Mouse (Mus musculus) T-cell, adult 2 months (primary cell): Measurements from ENCODE around the gene Mrpl45.

Experiments
- DNase-seq: peaks from one replicate; pipeline ENCODE4 v3.0.0; 2022; ENCODE audit warnings: low spot score

Mrpl45 gene

DNA sequence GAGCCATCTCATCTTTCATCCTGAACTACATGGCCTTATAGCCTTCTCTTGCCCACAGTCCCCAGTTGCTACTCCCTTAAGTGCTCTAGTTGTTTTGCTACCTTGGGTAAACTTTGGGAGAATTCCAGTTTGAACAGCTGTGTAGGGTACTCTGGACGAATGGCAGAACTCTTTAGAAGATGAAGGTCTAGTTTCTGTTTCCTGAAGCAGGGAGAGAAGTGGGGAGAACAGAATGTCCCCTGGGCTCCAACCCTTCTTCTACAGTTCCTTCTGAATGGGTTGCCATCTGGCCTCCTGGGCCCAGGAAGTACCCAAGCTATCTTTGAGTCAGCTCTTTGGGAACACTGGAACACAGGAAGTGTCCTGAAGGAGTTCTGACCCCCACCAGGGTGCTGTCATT, 18.4 kb downstream of the Mrpl45 start:
- DNase-seq = no peak

DNA sequence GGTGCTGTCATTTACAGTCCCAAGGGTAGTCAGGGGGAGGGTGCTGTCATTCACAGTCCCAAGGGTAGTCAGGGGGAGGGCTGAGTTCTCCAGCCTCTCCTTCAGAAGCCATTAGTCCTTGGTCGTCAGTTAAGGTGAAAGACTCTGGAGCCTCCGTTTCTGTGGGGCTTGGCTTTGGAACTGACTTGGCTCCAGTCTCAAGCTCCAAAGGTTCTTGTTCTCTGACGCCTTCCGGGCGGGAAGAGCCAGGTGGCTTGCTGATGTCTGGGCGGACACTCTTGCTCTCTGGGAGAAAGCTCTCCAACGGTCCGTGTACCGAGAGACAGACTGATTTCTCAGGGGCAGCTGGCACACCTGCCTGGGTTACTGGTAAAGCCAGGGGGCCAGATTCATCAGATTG, 18.9 kb downstream of the Mrpl45 start:
- no peak for DNase-seq

DNA sequence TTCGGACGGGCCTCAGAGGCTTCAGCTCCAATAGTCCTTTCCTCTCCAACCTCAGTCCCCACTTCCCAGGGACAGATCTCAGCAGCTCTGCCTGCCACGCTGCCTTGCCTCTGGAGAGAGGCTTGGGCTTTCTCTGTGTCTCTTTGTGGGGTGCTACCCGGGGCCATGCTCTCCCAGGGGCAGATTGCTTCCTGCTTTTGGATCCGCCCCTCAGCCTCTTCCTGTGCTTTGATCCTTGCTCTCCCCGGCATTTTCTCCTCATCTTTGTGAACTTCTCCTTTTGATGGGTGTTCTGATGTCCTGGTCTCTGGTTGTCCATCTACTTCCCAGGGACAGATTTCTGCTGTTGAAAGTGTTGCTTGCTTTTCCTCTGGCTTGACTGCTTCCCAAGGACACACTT, 20.7 kb downstream of the Mrpl45 start:
- no peak for DNase-seq

- DNase-seq = no peak
These were observed 21.3 kb downstream of the Mrpl45 start for GRCm38 (mm10) chr11:97336751-97337345.

GRCm38 (mm10) chr11:97337363-97337762, 21.8 kb downstream of the Mrpl45 start:
- no peak for DNase-seq

DNA sequence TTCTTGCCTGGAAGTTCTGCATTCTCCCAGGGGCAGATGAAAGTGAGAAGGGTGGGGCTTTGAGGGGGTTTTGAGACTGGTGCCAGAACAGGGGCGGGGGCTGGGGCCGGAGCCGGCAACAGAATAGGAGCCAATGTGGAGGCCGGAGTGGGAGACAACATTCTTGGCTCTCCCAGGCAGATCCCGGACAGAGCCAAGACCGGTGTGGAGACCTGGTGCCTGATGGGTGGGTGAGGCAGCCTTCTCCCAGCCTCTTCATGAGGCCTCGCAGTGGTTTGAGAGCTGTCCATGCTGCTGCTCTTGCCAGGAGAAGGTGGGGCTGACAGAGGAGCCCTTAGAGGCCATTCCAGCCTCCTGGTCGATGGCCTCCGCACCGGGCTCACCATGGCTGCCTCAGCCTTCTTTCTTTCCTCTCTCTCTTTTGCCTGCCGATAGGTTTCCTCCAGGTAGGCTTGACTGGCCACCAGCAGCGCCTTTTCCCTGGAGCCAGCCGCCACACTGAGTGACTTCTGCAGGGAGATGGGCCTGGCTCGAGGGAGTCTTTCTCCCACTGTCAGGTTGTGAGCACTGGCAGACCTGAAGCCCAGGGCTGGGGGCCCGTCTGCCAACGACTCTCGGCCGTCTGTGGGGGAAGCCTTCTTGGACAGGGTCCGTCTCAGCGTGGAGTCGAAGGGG, 22.9 kb downstream of the Mrpl45 start:
- DNase-seq = no peak

GRCm38 (mm10) chr11:97338977-97339315, 23.4 kb downstream of the Mrpl45 start:
- DNase-seq = no peak

DNA sequence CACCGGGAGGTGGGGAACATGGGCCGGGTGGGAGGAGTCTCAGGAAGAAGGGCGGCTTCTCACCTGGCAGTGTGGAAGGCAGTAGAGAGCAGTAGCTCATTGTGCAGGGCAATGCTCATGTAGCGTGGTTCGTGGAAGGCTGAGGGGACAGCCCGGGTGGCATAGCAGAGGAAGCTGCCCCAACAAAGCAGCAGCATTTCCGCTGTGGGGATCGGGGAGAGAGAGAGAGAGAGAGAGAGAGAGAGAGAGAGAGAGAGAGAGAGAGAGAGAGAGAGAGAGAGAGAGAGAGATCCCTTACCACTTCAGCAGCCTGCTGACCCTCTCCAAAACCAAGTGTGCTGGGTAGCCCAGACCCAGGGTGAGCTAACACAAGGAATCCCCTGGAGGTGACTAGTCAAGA, 27.7 kb downstream of the Mrpl45 start:
- peak; percentile 9 for DNase-seq

GRCm38 (mm10) chr11:97343619-97344018, 28.1 kb downstream of the Mrpl45 start:
- peak; percentile 32 for DNase-seq

GRCm38 (mm10) chr11:97345446-97345845, 29.9 kb downstream of the Mrpl45 start:
- no peak for DNase-seq

- DNase-seq = no peak
These were observed 30.9 kb downstream of the Mrpl45 start for GRCm38 (mm10) chr11:97346383-97346782.

- no peak for DNase-seq
These were observed 31.8 kb downstream of the Mrpl45 start for GRCm38 (mm10) chr11:97347291-97347690.

DNA sequence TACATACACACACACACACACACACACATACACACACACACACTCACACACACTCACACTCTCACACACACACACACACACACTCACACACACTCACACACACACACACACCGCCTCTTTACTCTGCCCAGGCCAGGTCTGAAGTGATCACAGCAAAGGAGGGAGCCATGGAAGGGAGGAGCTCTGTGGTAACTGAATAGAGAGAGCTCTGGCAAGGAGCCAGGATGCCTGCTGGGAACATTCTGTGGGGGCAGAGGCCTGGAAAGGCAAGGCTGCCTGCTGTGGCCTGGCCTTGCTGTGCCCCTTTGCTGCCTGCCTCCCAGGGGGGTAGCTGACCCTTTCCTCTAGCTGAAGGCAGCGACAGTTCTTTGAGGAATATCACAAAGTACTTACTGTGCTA, 34.5 kb downstream of the Mrpl45 start:
- DNase-seq = no peak

GRCm38 (mm10) chr11:97352027-97352684, 36.6 kb downstream of the Mrpl45 start, which contains the start of gene Gpr179:
TSS of gene Gpr179 (minus strand) at chr11:97352077.
- no peak for DNase-seq

DNA sequence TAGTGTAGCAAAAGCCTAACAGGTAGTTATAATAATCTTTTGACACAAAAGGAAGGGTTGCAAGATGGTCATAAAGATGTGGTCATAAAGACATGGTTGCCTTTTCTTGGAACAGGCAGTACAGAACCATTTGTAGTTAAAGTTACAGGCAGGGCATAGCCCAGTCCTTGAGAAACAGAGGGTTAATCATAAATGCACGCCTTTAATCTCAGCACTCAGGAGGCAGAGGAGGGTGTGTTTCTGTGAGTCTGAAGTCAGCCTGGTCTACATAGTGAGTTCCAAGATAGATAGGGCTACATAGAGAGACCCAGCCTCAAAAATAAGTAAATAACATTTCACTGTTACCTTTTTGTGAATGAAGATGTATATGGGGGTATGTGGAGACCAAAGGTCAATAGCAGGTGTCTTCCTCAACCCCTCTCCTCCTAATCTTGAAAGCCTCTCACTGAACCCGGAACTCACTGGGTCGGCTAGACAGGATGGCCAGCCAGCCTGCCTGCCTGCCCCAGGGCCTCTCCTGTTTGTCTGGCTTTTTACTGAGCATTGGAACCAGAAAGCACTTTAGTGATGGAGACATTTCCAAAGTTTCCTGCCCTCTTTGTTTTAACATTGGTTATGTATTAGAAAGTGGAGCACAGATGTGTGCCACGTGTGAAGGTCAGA, 37.5 kb downstream of the Mrpl45 start:
- no peak for DNase-seq

GRCm38 (mm10) chr11:97354646-97355045, 39.1 kb downstream of the Mrpl45 start:
- DNase-seq = no peak

DNA sequence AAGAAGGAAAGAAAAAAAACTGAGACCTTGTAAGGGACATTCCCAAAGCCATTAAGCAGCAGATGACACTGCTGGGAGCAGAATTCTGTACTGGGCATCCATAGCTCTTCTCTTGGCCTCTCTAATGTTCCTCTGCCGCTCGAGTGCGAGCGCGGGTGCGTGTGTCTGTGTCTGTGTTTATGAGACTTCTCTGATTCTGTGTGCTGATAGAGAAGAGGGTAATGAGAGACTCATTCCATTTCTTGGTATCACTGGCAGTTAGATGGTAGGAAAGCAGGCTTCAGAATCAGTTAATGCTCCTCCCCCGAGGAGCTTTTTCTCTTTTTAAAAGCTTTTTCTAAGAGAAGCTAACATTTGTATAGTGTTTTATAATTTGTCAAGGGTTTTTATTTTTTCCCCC, 39.7 kb downstream of the Mrpl45 start:
- no peak for DNase-seq

GRCm38 (mm10) chr11:97357663-97358062, 42.1 kb downstream of the Mrpl45 start:
- peak; percentile 70 for DNase-seq

DNA sequence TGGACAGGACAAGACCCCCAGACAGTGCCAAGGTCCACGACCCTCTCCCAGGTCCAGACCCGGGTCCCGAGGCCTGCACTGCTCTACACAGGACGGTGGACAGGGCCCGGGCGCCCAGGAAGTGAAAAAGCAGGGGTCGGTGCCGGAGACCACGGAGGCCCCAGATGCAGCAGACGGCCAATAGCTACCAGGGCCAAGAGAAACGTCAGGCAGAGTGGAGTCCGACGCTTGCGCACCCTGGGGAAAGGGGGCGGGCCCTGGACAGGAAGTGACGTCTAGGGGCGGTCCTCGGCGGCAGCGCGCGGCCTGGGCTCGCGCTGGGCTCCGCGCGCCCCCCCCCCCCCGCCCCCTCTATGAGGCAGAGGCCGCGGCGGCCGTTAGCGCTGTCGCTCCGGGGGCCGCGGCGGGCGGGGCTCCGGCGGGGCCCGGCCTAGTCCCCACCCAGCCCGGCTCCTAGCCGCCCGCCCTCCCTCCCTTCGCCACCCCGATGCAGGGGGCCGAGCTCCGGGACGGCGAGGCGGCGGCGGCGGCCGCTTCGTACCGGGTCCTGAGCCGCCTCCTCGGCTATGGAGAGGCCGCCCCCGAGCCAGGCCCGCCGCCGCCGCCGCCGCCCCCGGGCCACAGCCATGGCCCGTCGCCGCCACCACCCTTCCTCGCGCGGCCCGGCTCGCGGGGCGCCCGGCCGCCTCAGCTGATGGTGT, 46.6 kb downstream of the Mrpl45 start, which contains the start of gene Socs7:
Gene Socs7 (plus strand): TSS at position 604 of the 701 bp plus-strand sequence.
- peak; percentile 85 for DNase-seq

DNA sequence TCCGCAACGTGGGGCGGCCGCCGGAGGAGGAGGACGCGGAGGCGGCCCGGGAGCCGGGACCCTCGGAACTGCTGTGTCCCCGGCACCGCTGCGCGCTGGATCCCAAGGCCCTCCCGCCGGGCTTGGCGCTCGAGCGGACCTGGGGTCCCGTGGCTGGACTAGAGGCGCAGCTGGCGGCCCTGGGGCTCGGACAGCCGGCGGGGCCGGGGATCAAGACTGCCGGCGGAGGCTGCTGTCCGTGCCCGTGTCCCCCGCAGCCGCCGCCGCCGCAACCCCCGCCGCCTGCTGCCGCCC, 47.1 kb downstream of the Mrpl45 start:
- DNase-seq = no peak

DNA sequence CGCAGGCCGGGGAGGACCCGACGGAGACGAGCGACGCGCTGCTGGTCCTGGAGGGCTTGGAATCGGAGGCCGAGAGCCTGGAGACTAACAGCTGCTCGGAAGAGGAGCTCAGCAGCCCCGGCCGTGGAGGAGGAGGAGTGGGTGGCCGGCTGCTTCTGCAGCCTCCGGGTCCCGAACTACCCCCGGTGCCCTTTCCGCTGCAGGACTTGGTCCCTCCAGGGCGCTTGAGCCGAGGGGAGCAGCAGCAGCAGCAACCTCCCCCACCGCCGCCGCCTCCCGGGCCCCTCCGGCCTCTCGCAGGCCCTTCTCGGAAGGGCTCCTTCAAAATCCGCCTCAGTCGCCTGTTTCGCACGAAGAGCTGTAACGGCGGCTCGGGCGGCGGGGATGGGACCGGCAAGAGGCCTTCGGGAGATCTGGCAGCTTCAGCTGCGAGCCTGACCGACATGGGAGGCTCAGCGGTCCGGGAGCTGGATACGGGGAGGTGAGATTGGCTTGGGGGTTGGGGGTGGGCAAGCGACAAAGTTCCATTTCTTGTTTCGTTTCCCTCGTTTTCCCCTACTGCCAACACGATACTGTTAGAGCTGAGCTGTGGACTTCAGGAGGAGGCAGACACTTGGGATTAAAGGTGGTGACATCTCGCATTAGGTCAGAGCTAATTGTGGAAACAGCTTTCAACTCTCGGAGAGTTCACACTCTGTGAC, 47.6 kb downstream of the Mrpl45 start:
- DNase-seq = peak; percentile 22

- no peak for DNase-seq
These were observed 48.1 kb downstream of the Mrpl45 start for GRCm38 (mm10) chr11:97363644-97363995.
